Mouse (Mus musculus) limb, embryonic 11.5 days (tissue): ENCODE measurements around the gene Fancc. TPM values are rescaled to one million over a fixed set of nuclear protein-coding genes. Genes with fewer than 3 reads are reported as not detected.

Source experiments
- ATAC-seq: fragments of 200-750 bp; cut with Nextera tagmentation; 2 replicates; pipeline ENCODE4 v1.8.0; 2017; ENCODE audit warnings: low read depth; ENCODE audit not compliant: insufficient number of reproducible peaks, low FRiP score, low TSS enrichment
- DNase-seq: peaks from one replicate; pipeline ENCODE4 v3.0.0-alpha.2; 2015; ENCODE audit warnings: low spot score
- H3K27ac ChIP-seq: fragments of 300-500 bp; sonication (generic); replicated peaks from 2 replicates; pipeline ENCODE4 v1.5.1; 2014; ENCODE audit warnings: low read depth, mild to moderate bottlenecking, low read length
- H3K27me3 ChIP-seq: fragments of 300-500 bp; sonication (generic); 2 replicates; pipeline ENCODE4 v1.6.1; 2014; ENCODE audit warnings: mild to moderate bottlenecking, low read length, mixed read lengths; ENCODE audit not compliant: control insufficient read depth, insufficient read depth
- H3K36me3 ChIP-seq: fragments of 300-500 bp; sonication (generic); 2 replicates; pipeline ENCODE4 v1.6.1; 2014; ENCODE audit warnings: mild to moderate bottlenecking, low read length, moderate library complexity, mixed read lengths; ENCODE audit not compliant: control insufficient read depth, insufficient read depth
- H3K4me1 ChIP-seq: fragments of 300-500 bp; sonication (generic); 2 replicates; pipeline ENCODE4 v1.6.1; 2014; ENCODE audit warnings: low read length, mixed read lengths; ENCODE audit not compliant: control insufficient read depth, insufficient read depth
- H3K4me2 ChIP-seq: fragments of 300-500 bp; sonication (generic); 2 replicates; pipeline ENCODE4 v1.6.1; 2014; ENCODE audit warnings: low read depth, mild to moderate bottlenecking, moderate library complexity; ENCODE audit not compliant: severe bottlenecking
- H3K4me3 ChIP-seq: fragments of 300-500 bp; sonication (generic); 2 replicates; pipeline ENCODE4 v1.5.1; 2014; ENCODE audit warnings: low read depth, low read length
- H3K9ac ChIP-seq: fragments of 300-500 bp; sonication (generic); 2 replicates; pipeline ENCODE4 v1.6.1; 2014; ENCODE audit warnings: mild to moderate bottlenecking, low read length
- H3K9me3 ChIP-seq: fragments of 300-500 bp; sonication (generic); 2 replicates; pipeline ENCODE4 v1.6.1; 2016; ENCODE audit warnings: low read length; ENCODE audit not compliant: control insufficient read depth
- WGBS: fragments of 180-500 bp; shearing (Covaris S2); extraction: QIAGEN DNeasy Blood & Tissue Kit; methylation state at CpG from one replicate; pipeline ENCODE4 v1.1.7; 2014; 5-methylcytosine and 5-hydroxymethylcytosine counted together
- polyA plus RNA-seq: library from polyadenylated mRNA; unstranded; fragments of >200 nt; fragmentation: Nextera tagmentation; extraction: Ambion mirVana; gene quantifications from 2 replicates; pipeline ENCODE4 v1.2.1, GENCODE M21; 2014

The Fancc gene
- polyA plus RNA-seq, 1 experiment from 2014 or later: 25.5 TPM

- ATAC-seq: no peak
- no peaks in the 10 kb centered on the region; the same call in 1 of the 2 replicates for H3K36me3 ChIP-seq
- peaks cover 32% of the 10 kb centered on the region for H3K4me1 ChIP-seq
- 50% methylated on average over 4 of the region's 4 CpGs for WGBS
- H3K9me3 ChIP-seq: no peaks in the 10 kb centered on the region
- no peak overlapping the region for H3K9ac ChIP-seq
- no peak overlapping the region for H3K4me2 ChIP-seq
- peak; percentile 74 for DNase-seq
- no peak overlapping the region for H3K4me3 ChIP-seq
- no peak overlapping the region for H3K27ac ChIP-seq
- H3K27me3 ChIP-seq: no peaks in the 10 kb centered on the region
These were observed 164.3 kb downstream of the Fancc start for GRCm38 (mm10) chr13:63332576-63333300.

- peak; percentile 86 for DNase-seq
- WGBS: 47% methylated on average over 4 of the region's 4 CpGs
These were observed 165.7 kb downstream of the Fancc start for GRCm38 (mm10) chr13:63331379-63331778.

GRCm38 (mm10) chr13:63330236-63330860 is 166.7 kb downstream of the Fancc start:
- Histone ChIP-seq H3K4me3 (no peak overlapping the region), H3K9me3 (no peaks in the 10 kb centered on the region), H3K9ac (no peak overlapping the region), H3K4me2 (no peak overlapping the region), H3K36me3 (no peaks in the 10 kb centered on the region; the same call in none of the 2 replicates), H3K27me3 (no peaks in the 10 kb centered on the region), H3K4me1 (peaks cover 15% of the 10 kb centered on the region; the same call in 1 of the 2 replicates), H3K27ac (peak overlapping the region; percentile 16)
- DNase-seq (peak; percentile 48), ATAC-seq (no peak)
- WGBS: 24% methylated on average over 9 of the region's 9 CpGs

More at GRCm38 (mm10) chr13:63331379-63331778, 165.7 kb downstream of the Fancc start:
- H3K4me3 ChIP-seq: no peak overlapping the region
- no peak for ATAC-seq
- no peaks in the 10 kb centered on the region; the same call in 1 of the 2 replicates for H3K36me3 ChIP-seq
- no peaks in the 10 kb centered on the region for H3K9me3 ChIP-seq
- H3K4me1 ChIP-seq: peaks cover 22% of the 10 kb centered on the region
- no peak overlapping the region for H3K4me2 ChIP-seq
- H3K9ac ChIP-seq: no peak overlapping the region
- no peak overlapping the region for H3K27ac ChIP-seq
- H3K27me3 ChIP-seq: no peaks in the 10 kb centered on the region

- Histone ChIP-seq H3K4me1 (peaks cover 26% of the 10 kb centered on the region), H3K9ac (no peak overlapping the region), H3K27ac (no peak overlapping the region), H3K4me2 (no peak overlapping the region), H3K9me3 (no peaks in the 10 kb centered on the region), H3K4me3 (no peak overlapping the region), H3K27me3 (no peaks in the 10 kb centered on the region), H3K36me3 (peaks cover 2% of the 10 kb centered on the region)
- ATAC-seq (no peak), DNase-seq (no peak)
- WGBS: 82% methylated on average over 2 of the region's 2 CpGs
These were observed 171.1 kb downstream of the Fancc start for GRCm38 (mm10) chr13:63326015-63326414.

- no peak overlapping the region for H3K4me3 ChIP-seq
- H3K9me3 ChIP-seq: no peaks in the 10 kb centered on the region
- H3K36me3 ChIP-seq: peaks cover 2% of the 10 kb centered on the region
- H3K27ac ChIP-seq: peak overlapping the region; percentile 32
- H3K27me3 ChIP-seq: no peaks in the 10 kb centered on the region
- no peak for ATAC-seq
- H3K4me1 ChIP-seq: peaks cover 21% of the 10 kb centered on the region
- DNase-seq: no peak
- H3K9ac ChIP-seq: no peak overlapping the region
- 83% methylated on average over 10 of the region's 10 CpGs for WGBS
- no peak overlapping the region for H3K4me2 ChIP-seq
These were observed 171.9 kb downstream of the Fancc start for GRCm38 (mm10) chr13:63324978-63325848.

GRCm38 (mm10) chr13:63324311-63324710 is 172.8 kb downstream of the Fancc start:
- DNase-seq (no peak), ATAC-seq (no peak)
- Histone ChIP-seq H3K9me3 (no peaks in the 10 kb centered on the region), H3K27ac (peak overlapping the region; percentile 32), H3K4me3 (no peak overlapping the region), H3K36me3 (peaks cover 2% of the 10 kb centered on the region), H3K27me3 (no peaks in the 10 kb centered on the region), H3K4me2 (no peak overlapping the region), H3K4me1 (peaks cover 18% of the 10 kb centered on the region), H3K9ac (no peak overlapping the region)
- 77% methylated on average over 3 of the region's 3 CpGs for WGBS

- H3K27me3 ChIP-seq: no peaks in the 10 kb centered on the region
- peaks cover 15% of the 10 kb centered on the region for H3K4me1 ChIP-seq
- ATAC-seq (no peak), DNase-seq (no peak)
- peaks cover 2% of the 10 kb centered on the region for H3K36me3 ChIP-seq
- H3K4me2 ChIP-seq: no peak overlapping the region
- no peak overlapping the region for H3K4me3 ChIP-seq
- WGBS: 84% methylated on average over 9 of the region's 9 CpGs
- H3K9me3 ChIP-seq: no peaks in the 10 kb centered on the region
- H3K27ac ChIP-seq: 0 out of 2 replicates have a peak overlapping the region, but pooled peaks have one; percentile 58
- no peak overlapping the region for H3K9ac ChIP-seq
These were observed 173.6 kb downstream of the Fancc start for GRCm38 (mm10) chr13:63323286-63324075.
